Mouse (Mus musculus): Measurements from ENCODE around the gene Tmem52. TPM values are rescaled to one million over a fixed set of nuclear protein-coding genes. Genes with fewer than 3 reads are reported as not detected.

The Tmem52 gene
- polyA plus RNA-seq, 1 experiment from 2014 or later = 0.44 TPM

Other genes with a start within 250 kb of the Tmem52 start
- 10.1 and 10.8 TPM in 2 replicates for gene Ski, start 246.5 kb upstream of the Tmem52 start, polyA plus RNA-seq (2015; fragmentation: Nextera tagmentation; extraction: Ambion mirVana)
- 78.5 and 87.4 TPM in 2 replicates for gene Faap20, start 219.3 kb upstream of the Tmem52 start, polyA plus RNA-seq (2015; fragmentation: Nextera tagmentation; extraction: Ambion mirVana)
- 86.9 and 95.6 TPM in 2 replicates for gene Prkcz, start 107.8 kb upstream of the Tmem52 start, polyA plus RNA-seq (2015; fragmentation: Nextera tagmentation; extraction: Ambion mirVana)
- 0.19 and 0.20 TPM in 2 replicates for gene Gabrd, start 71.0 kb upstream of the Tmem52 start, polyA plus RNA-seq (2015; fragmentation: Nextera tagmentation; extraction: Ambion mirVana)
- 4.5 and 5.3 TPM in 2 replicates for gene Cfap74, start 59.9 kb upstream of the Tmem52 start, polyA plus RNA-seq (2015; fragmentation: Nextera tagmentation; extraction: Ambion mirVana)
- 1,179 and 1,183 TPM in 2 replicates for gene Gnb1, start 22.2 kb downstream of the Tmem52 start, polyA plus RNA-seq (2015; fragmentation: Nextera tagmentation; extraction: Ambion mirVana)
- 82.9 and 88.7 TPM in 2 replicates for gene Nadk, start 93.3 kb downstream of the Tmem52 start, polyA plus RNA-seq (2015; fragmentation: Nextera tagmentation; extraction: Ambion mirVana)
- 15.3 and 17.5 TPM in 2 replicates for gene Slc35e2, start 132.3 kb downstream of the Tmem52 start, polyA plus RNA-seq (2015; fragmentation: Nextera tagmentation; extraction: Ambion mirVana)
- 54.6 and 56.2 TPM in 2 replicates for gene Cdk11b, start 155.7 kb downstream of the Tmem52 start, polyA plus RNA-seq (2015; fragmentation: Nextera tagmentation; extraction: Ambion mirVana)
- gene Gm10563, start 176.3 kb downstream of the Tmem52 start, polyA plus RNA-seq (2015; fragmentation: Nextera tagmentation; extraction: Ambion mirVana) = not detected in 2 replicates
- 3.8 and 5.5 TPM in 2 replicates for gene Mmp23, start 184.3 kb downstream of the Tmem52 start, polyA plus RNA-seq (2015; fragmentation: Nextera tagmentation; extraction: Ambion mirVana)
- 61.0 and 62.1 TPM in 2 replicates for gene Mib2, start 200.1 kb downstream of the Tmem52 start, polyA plus RNA-seq (2015; fragmentation: Nextera tagmentation; extraction: Ambion mirVana)
- gene Fndc10, start 225.2 kb downstream of the Tmem52 start, polyA plus RNA-seq (2015; fragmentation: Nextera tagmentation; extraction: Ambion mirVana) = 15.7 and 17.1 TPM in 2 replicates
- gene Ssu72, start 235.7 kb downstream of the Tmem52 start, polyA plus RNA-seq (2015; fragmentation: Nextera tagmentation; extraction: Ambion mirVana) = 151 and 155 TPM in 2 replicates